24 mouse cellular contexts compared by ENCODE assay signal in the genomic region with DNA sequence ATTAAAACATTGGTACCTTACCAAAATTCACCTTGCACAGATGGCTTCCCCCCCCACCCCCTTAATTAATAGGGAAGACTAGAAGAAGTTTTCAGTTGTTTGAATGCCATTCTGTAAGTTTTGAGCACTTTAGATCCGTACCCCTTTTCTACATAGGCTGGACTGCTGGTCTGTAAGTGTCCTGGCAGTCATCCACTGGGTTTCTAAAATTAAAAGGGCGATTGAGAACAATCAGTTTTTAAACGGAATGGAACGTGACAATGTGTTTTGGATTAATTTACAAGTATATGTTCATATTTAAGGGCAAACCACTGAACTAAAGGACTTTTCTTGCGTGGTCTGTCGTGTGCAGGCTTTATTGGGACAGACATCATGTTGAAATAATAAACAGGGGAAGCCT.
DNase-seq lines count a peak whose midpoint lies in the region; ATAC-seq and TF ChIP-seq lines count a peak whose summit lies in the region.
"Had no signal": no experiment of that assay in that cellular context is flagged by ENCODE, and none has a peak within 500 bp of the region (broad histone marks: within the 10 kb centered on the region; RNA-seq: fewer than 3 reads in every experiment).

No protein-coding gene starts in this region.

- DNase-seq in forebrain, embryonic 14.5 days (ENCODE audit: low spot score): no peak
- no peak for DNase-seq in heart, postnatal 14 days
- DNase-seq in lung, embryonic 14.5 days: peak; percentile 56
- DNase-seq in lung, adult 18-20 months: no peak
- DNase-seq in heart, postnatal 0 days (ENCODE audit: low spot score): no peak
- DNase-seq: adrenal gland, adult 8-10 months; cerebellum, adult 11 months; cerebellum, adult 9-10 months; cerebellum, postnatal 36 days; gastrocnemius, postnatal 14 days; kidney, adult 18-20 months; kidney, postnatal 4 days; thymus, adult 2 months; thymus, postnatal 36 days had no signal

- ATAC-seq in forebrain, embryonic 14.5 days: no peak
- no peak for ATAC-seq in forebrain, embryonic 16.5 days
- no peak for ATAC-seq in heart, embryonic 13.5 days (ENCODE audit: extremely low read depth, insufficient number of reproducible peaks, low FRiP score, low TSS enrichment)
- no peak for ATAC-seq in lung, embryonic 14.5 days (ENCODE audit: insufficient read depth)
- no peak for ATAC-seq in heart, postnatal 0 days (ENCODE audit: insufficient read depth, low read depth)
- ATAC-seq: hindbrain, embryonic 16.5 days; midbrain, embryonic 13.5 days had no signal

- 56% methylated on average over 6 of the region's 6 CpGs for WGBS in forebrain, embryonic 14.5 days
- 52% methylated on average over 6 of the region's 6 CpGs for WGBS in forebrain, embryonic 16.5 days
- WGBS in heart, embryonic 13.5 days: 58% methylated on average over 6 of the region's 6 CpGs
- 40% methylated on average over 6 of the region's 6 CpGs for WGBS in lung, embryonic 14.5 days
- WGBS in heart, postnatal 0 days: 33% methylated on average over 6 of the region's 6 CpGs

- no peaks in the 10 kb centered on the region for H3K9me3 ChIP-seq in forebrain, embryonic 14.5 days (replicated peaks; ENCODE audit: control insufficient read depth, low read length)
- no peaks in the 10 kb centered on the region for H3K9me3 ChIP-seq in forebrain, embryonic 16.5 days (ENCODE audit: control insufficient read depth, low read length)
- no peaks in the 10 kb centered on the region for H3K9me3 ChIP-seq in heart, embryonic 13.5 days
- H3K9me3 ChIP-seq in lung, embryonic 14.5 days (ENCODE audit: low read depth, low read length): no peaks in the 10 kb centered on the region
- no peaks in the 10 kb centered on the region for H3K9me3 ChIP-seq in heart, postnatal 0 days (replicated peaks; ENCODE audit: control insufficient read depth, low read length)
- H3K9me3 ChIP-seq: limb, embryonic 13.5 days; midbrain, embryonic 13.5 days; neural tube, embryonic 13.5 days had no signal

- H3K4me3 ChIP-seq in forebrain, embryonic 14.5 days (ENCODE audit: low read depth, low read length): no peak overlapping the region
- H3K4me3 ChIP-seq in forebrain, embryonic 16.5 days (replicated peaks; ENCODE audit: low read length): no peak overlapping the region
- no peak overlapping the region for H3K4me3 ChIP-seq in heart, embryonic 13.5 days
- H3K4me3 ChIP-seq in lung, embryonic 14.5 days (ENCODE audit: low read depth, low read length): no peak overlapping the region
- no peak overlapping the region for H3K4me3 ChIP-seq in heart, postnatal 0 days (ENCODE audit: low read depth, low read length)
- H3K4me3 ChIP-seq: limb, embryonic 13.5 days; midbrain, embryonic 13.5 days; neural tube, embryonic 13.5 days had no signal

- H3K9ac ChIP-seq in forebrain, embryonic 14.5 days (ENCODE audit: low read length): no peak overlapping the region
- H3K9ac ChIP-seq in forebrain, embryonic 16.5 days (replicated peaks; ENCODE audit: low read depth, low read length): no peak overlapping the region
- H3K9ac ChIP-seq in heart, embryonic 13.5 days: no peak overlapping the region; the same call in 1 of the 2 replicates
- H3K9ac ChIP-seq in lung, embryonic 14.5 days: no peak overlapping the region
- H3K9ac ChIP-seq in heart, postnatal 0 days (replicated peaks; ENCODE audit: low read depth, low read length): no peak overlapping the region
- H3K9ac ChIP-seq: limb, embryonic 13.5 days; midbrain, embryonic 13.5 days; neural tube, embryonic 13.5 days had no signal

- H3K36me3 ChIP-seq in forebrain, embryonic 14.5 days (ENCODE audit: control insufficient read depth, insufficient read depth, low read length): peaks cover 12% of the 10 kb centered on the region; the same call in 1 of the 2 replicates
- H3K36me3 ChIP-seq in forebrain, embryonic 16.5 days (ENCODE audit: control insufficient read depth, insufficient read depth): no peaks in the 10 kb centered on the region
- peaks cover 7% of the 10 kb centered on the region for H3K36me3 ChIP-seq in heart, embryonic 13.5 days
- no peaks in the 10 kb centered on the region for H3K36me3 ChIP-seq in lung, embryonic 14.5 days (ENCODE audit: insufficient read depth)
- H3K36me3 ChIP-seq in heart, postnatal 0 days (replicated peaks; ENCODE audit: control insufficient read depth, insufficient read depth, low read length): no peaks in the 10 kb centered on the region
- H3K36me3 ChIP-seq: G1E; limb, embryonic 13.5 days; midbrain, embryonic 13.5 days; neural tube, embryonic 13.5 days had no signal

- no peak overlapping the region for H3K4me2 ChIP-seq in forebrain, embryonic 14.5 days (ENCODE audit: low read length)
- no peak overlapping the region for H3K4me2 ChIP-seq in forebrain, embryonic 16.5 days (ENCODE audit: low read length)
- H3K4me2 ChIP-seq in heart, embryonic 13.5 days: no peak overlapping the region
- H3K4me2 ChIP-seq in lung, embryonic 14.5 days: no peak overlapping the region
- peak overlapping the region; percentile 21; the same call in 1 of the 2 replicates for H3K4me2 ChIP-seq in heart, postnatal 0 days (ENCODE audit: low read depth, low read length)
- H3K4me2 ChIP-seq: limb, embryonic 13.5 days; liver, embryonic 11.5 days; midbrain, embryonic 13.5 days; neural tube, embryonic 13.5 days had no signal

- 0 out of 2 replicates have a peak overlapping the region, but pooled peaks have one; percentile 59 for H3K27ac ChIP-seq in forebrain, embryonic 14.5 days (ENCODE audit: low read depth, low read length)
- no peak overlapping the region for H3K27ac ChIP-seq in forebrain, embryonic 16.5 days (ENCODE audit: low read length)
- H3K27ac ChIP-seq in heart, embryonic 13.5 days (replicated peaks): peak overlapping the region; percentile 21
- no peak overlapping the region for H3K27ac ChIP-seq in lung, embryonic 14.5 days (ENCODE audit: low read depth)
- H3K27ac ChIP-seq in heart, postnatal 0 days (ENCODE audit: low read depth): peak overlapping the region; percentile 55
- H3K27ac ChIP-seq: kidney, postnatal 0 days; limb, embryonic 13.5 days; macrophage; midbrain, embryonic 13.5 days had no signal

- intact Hi-C loops in heart, postnatal 14 days (cut with DNase I): no loop called here

- TF ChIP-seq CTCF in lung, embryonic 14.5 days (IDR thresholded peaks at IDR 0.05; ENCODE audit: low read depth): no peak
- no peak for TF ChIP-seq CTCF in heart, postnatal 0 days (IDR thresholded peaks at IDR 0.05; ENCODE audit: low read depth)

- H3K27me3 ChIP-seq in forebrain, embryonic 14.5 days (replicated peaks; ENCODE audit: control insufficient read depth, insufficient read depth, low read length): no peaks in the 10 kb centered on the region
- H3K27me3 ChIP-seq in forebrain, embryonic 16.5 days (replicated peaks; ENCODE audit: control insufficient read depth, insufficient read depth, low read length): no peaks in the 10 kb centered on the region
- H3K27me3 ChIP-seq in heart, embryonic 13.5 days (replicated peaks): no peaks in the 10 kb centered on the region
- H3K27me3 ChIP-seq in lung, embryonic 14.5 days (ENCODE audit: insufficient read depth, low read length): no peaks in the 10 kb centered on the region
- H3K27me3 ChIP-seq in heart, postnatal 0 days (ENCODE audit: control insufficient read depth, insufficient read depth, low read length): no peaks in the 10 kb centered on the region
- H3K27me3 ChIP-seq: midbrain, embryonic 13.5 days; neural tube, embryonic 13.5 days had no signal

- peaks cover 32% of the 10 kb centered on the region for H3K4me1 ChIP-seq in forebrain, embryonic 14.5 days (ENCODE audit: control insufficient read depth, insufficient read depth, low read length)
- H3K4me1 ChIP-seq in forebrain, embryonic 16.5 days (replicated peaks; ENCODE audit: control insufficient read depth, insufficient read depth, low read length): peaks cover 23% of the 10 kb centered on the region
- peaks cover 56% of the 10 kb centered on the region for H3K4me1 ChIP-seq in heart, embryonic 13.5 days
- H3K4me1 ChIP-seq in lung, embryonic 14.5 days (ENCODE audit: insufficient read depth): peaks cover 8% of the 10 kb centered on the region
- peaks cover 39% of the 10 kb centered on the region for H3K4me1 ChIP-seq in heart, postnatal 0 days (ENCODE audit: control insufficient read depth, insufficient read depth)

- no peak for TF ChIP-seq EP300 in heart, postnatal 0 days (IDR thresholded peaks at IDR 0.05; ENCODE audit: low read depth)

Comparison
In these comparisons a context has a peak if more than half of its experiments do, and no peak if none do; other contexts are left out.
1. H3K27ac ChIP-seq: peak in forebrain, embryonic 14.5 days (single experiment), heart, embryonic 13.5 days (single experiment) and heart, postnatal 0 days (single experiment); none in forebrain, embryonic 16.5 days (single experiment) and lung, embryonic 14.5 days (single experiment).